Mouse (Mus musculus) adrenal gland, postnatal 36 days (tissue): ENCODE measurements around the gene Atl3. TPM values are rescaled to one million over a fixed set of nuclear protein-coding genes. Genes with fewer than 3 reads are reported as not detected.
"Not testable (repeated sequence)": the region's sequence is repeated elsewhere in the genome, so short reads cannot be mapped to it uniquely, and the experiment has no call there.

Source experiments
- DNase-seq, 2 experiments: peaks; one replicate each; pipeline ENCODE4 v3.0.0; 2021; ENCODE audit warnings: mixed read lengths in 1 of 2
- long read RNA-seq, 2 experiments: library from polyadenylated mRNA; stranded (forward); transcript quantifications; one replicate each; pipeline ENCODE4 v2.0.0; 2021; ENCODE audit warnings: borderline sequencing depth in 2 of 2
- total RNA-seq, 2 experiments: library from RNA; stranded (reverse); gene quantifications; 2 replicates each; pipeline ENCODE4 v1.2.3; 2021

Atl3 gene
- 100 to 1,000 TPM in 1 of 2 experiments, 10 to 100 TPM in 1; 98.3 to 159 TPM for total RNA-seq
- long read RNA-seq, experiment 1, full-length matches to known transcripts: 16 of 34 reads
- long read RNA-seq, experiment 1, partial matches to known transcripts: 3 of 34 reads
- long read RNA-seq, experiment 1, other reads (novel, unspliced or antisense): 15 of 34 reads
- long read RNA-seq, experiment 2, full-length matches to known transcripts: 4 of 13 reads
- long read RNA-seq, experiment 2, partial matches to known transcripts: 0 of 13 reads
- long read RNA-seq, experiment 2, other reads (novel, unspliced or antisense): 9 of 13 reads

GRCm38 (mm10) chr19:7493352-7494186, at the start of gene Atl3:
Gene Atl3, plus strand, starts transcription at chr19:7494040.
- DNase-seq: no peak

DNA sequence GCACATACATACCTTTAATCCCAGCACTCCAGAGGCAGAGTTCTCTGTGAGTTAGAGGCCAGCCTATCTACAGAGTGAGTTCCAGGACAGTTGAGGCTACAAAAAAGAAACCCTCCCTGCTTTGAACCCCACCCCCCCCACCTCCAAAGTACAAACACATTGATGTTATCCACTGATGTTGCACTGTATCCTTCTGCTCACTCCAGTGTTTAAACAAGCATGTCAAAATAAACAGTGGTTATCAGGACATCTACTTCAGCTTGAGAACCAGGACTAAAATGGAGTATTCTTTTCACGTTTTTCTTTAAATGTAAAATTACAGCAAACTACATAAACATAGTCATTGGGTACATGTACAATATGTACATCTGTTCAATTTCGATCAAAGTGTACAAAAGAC, 48.7 kb upstream of the Atl3 start:
- no peak for DNase-seq

GRCm38 (mm10) chr19:7445596-7445995, 48.2 kb upstream of the Atl3 start:
- no peak for DNase-seq

GRCm38 (mm10) chr19:7456803-7457202, 37.0 kb upstream of the Atl3 start:
- no peak for DNase-seq

- no peak for DNase-seq
Measured at GRCm38 (mm10) chr19:7458901-7459300, 34.9 kb upstream of the Atl3 start.

GRCm38 (mm10) chr19:7459370-7459769, 34.5 kb upstream of the Atl3 start:
- no peak for DNase-seq

- no peak for DNase-seq
Measured at GRCm38 (mm10) chr19:7467915-7468314, 25.9 kb upstream of the Atl3 start.

DNA sequence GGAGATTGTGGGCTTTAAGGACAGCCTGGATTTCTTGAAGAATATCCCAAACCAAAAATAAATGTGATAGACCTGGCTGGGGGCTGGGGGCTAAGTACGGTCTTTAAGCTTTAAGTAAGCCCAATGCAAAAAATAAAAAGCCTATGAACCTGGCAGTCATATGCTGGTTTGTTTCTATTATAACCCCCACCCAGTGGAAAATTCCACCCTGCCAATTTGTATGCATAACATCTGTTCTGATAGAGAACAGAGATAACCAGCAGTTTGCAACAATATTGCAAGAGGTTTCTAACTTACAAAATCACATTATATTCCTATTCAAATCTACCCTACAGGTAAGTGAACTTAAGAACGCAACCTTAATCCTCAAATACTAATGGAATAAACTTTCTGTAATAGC, 23.2 kb upstream of the Atl3 start:
- DNase-seq: no peak

DNA sequence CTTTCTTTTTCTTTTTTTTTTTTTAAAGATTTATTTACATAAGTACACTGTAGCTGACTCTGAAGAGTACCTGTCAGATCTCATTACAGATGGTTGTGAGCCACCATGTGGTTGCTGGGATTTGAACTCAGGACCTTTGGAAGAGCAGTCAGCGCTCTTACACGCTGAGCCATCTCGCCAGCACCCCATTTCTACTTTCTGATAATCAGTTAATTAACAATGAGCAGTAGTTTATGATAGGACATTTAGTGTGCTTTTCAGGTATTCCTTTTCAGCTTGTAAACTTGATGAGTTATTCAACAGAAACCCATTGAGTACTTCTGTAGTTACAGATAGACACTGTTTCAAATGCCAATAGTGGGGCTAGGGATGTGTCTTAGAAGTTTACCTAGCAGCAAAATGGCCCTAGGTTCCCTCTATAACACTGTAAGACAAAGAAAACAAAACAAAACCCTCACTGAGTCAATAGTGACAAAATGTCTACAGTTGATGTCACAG, 14.0 kb upstream of the Atl3 start:
- no peak for DNase-seq

GRCm38 (mm10) chr19:7481541-7482265, 12.1 kb upstream of the Atl3 start:
- DNase-seq: peak; percentile 27 to 54

GRCm38 (mm10) chr19:7482266-7482598, 11.6 kb upstream of the Atl3 start:
- DNase-seq: no peak

- peak; percentile 98 to 99 for DNase-seq
Measured at GRCm38 (mm10) chr19:7482599-7483511, 11.0 kb upstream of the Atl3 start, which contains the start of gene Rtn3. Gene Rtn3, minus strand, starts transcription at chr19:7483281.

DNA sequence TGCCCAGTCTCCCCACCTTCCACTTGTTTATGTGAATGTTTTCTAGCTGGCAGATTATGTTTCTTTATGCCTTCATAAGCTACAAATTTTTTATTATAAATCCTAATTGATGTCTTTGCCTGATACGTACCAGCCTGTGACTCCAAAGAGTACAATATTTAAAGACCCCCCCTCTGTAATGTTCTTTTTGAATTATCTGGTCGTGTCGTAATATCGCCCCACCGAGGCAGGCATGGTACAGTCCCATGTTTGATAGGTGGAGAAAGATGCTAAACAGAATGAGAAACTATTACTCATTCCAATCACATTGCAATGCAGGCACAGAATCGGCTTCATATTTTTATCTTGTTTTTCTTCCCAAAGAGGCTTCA, 10.3 kb upstream of the Atl3 start:
- DNase-seq: peak in 1 of 2 experiments; percentile 33

GRCm38 (mm10) chr19:7484076-7484475, 9.8 kb upstream of the Atl3 start:
- DNase-seq: no peak

GRCm38 (mm10) chr19:7487680-7488079, 6.2 kb upstream of the Atl3 start:
- DNase-seq: no peak

DNA sequence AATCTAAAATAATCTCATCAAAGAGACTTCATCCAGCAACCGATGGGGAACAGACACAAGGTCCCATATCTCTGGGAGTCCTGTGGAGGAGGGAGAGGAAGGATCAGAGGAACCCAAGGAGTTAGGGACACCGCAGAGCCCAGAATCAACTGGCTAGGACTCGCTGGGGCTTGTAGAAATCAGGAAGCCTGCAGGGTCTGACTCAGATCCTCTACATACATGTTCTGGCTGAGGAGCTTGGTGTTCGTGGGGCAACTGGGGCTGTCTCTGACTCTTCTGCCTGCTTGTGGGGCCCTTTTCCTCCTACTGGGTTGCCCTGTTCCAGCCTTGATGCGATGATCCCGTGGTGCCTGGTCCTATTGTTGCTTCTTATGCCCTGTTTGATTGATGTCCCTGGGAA, 1.9 kb upstream of the Atl3 start:
- DNase-seq: no peak

- no peak for DNase-seq
Measured at GRCm38 (mm10) chr19:7492682-7493081, 1.2 kb upstream of the Atl3 start.

DNA sequence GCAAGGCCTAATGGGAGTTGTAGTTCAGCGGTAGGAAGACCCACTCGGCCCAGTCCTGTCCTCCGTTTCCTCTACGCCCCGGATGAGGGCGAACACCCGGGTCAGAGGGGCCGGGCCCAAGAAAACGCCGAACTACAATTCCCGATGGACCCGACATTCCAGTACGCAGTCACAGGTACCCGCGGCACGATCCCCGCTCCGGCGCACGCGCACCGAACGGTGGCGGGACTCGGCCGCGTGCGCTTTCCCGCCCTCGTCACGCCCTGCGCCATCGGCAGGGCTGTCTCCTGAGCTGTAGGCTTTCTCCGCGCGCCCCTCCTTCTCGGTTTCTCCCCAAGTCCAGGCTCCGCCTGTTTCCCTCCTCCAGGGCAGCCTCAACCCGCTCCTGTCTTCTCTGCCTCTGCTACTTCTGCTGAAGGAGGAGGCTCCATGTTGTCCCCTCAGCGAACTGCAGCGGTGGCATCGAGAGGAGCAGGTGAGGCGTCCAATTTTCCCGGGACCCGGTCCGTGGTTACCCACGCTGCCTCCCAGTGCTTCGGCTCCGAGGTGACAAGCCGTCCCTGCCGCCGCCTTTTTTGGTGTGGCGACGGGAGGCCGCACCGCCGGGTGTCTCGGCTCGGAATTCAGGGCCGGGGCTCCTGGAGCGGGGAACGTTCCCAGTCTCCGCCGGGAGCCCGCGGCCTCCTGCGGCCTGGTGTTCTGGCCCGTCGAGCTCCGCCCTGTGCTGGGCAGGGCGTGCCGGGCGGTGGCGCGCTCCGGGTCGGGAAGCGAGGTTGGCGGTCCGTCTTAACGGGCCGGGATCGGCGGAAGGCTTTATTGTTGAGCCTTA, 561 bp downstream of the Atl3 start:
- DNase-seq: peak; percentile 96

GRCm38 (mm10) chr19:7495221-7496038, 1.6 kb downstream of the Atl3 start:
- no peak for DNase-seq

- DNase-seq: not testable (repeated sequence)
Measured at GRCm38 (mm10) chr19:7496070-7496469, 2.2 kb downstream of the Atl3 start.
